Mouse (Mus musculus): Measurements from ENCODE around the gene Sgpp1.

DNA sequence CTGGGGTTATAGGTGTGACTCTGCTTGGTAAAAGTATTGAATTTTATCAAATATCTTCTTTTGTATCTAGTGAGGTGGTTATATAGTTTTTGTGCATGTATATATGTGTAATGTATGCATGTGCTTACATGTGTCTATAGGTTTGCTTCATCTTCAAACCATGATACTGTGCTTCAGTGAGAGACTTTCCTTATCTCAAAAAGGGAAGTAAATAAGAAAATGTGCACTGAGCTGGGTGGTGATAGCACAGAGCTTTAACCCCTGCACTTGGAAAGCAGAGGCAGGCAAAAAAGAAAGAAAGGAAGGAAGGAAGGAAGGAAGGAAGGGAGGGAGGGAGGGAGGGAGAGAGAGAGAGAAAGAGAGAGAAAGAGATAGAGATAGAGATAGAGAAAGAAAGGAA, 45.9 kb upstream of the Sgpp1 start:
- TF ChIP-seq CTCF (IDR thresholded peaks at IDR 0.05; ENCODE audit: borderline replicate concordance, control insufficient read depth, extremely low read depth, insufficient read depth, low read length, poor library complexity) (no peak), POLR2A (IDR thresholded peaks at IDR 0.05; ENCODE audit: control insufficient read depth, extremely low read depth, insufficient read depth, low read length, poor library complexity) (no peak)
